Comparison of ENCODE assay signal across 19 mouse cellular contexts in genomic region chr16:91434119-91434518, GRCm38 (mm10). TPM values are rescaled to one million over a fixed set of nuclear protein-coding genes. Genes with fewer than 3 reads are reported as not detected.
"Had no signal": no experiment of that assay in that cellular context is flagged by ENCODE, and none has a peak within 500 bp of the region (broad histone marks: within the 10 kb centered on the region; RNA-seq: fewer than 3 reads in every experiment).

No protein-coding gene starts in this region.

- H3K27me3 ChIP-seq: kidney, embryonic 15.5 days; limb, embryonic 12.5 days; lung, embryonic 15.5 days; midbrain, embryonic 15.5 days; neural tube, embryonic 12.5 days had no signal

- H3K4me1 ChIP-seq: kidney, embryonic 15.5 days; limb, embryonic 12.5 days; midbrain, embryonic 15.5 days; neural tube, embryonic 12.5 days had no signal

- H3K9ac ChIP-seq: kidney, embryonic 15.5 days; limb, embryonic 12.5 days; lung, embryonic 15.5 days; midbrain, embryonic 15.5 days; neural tube, embryonic 12.5 days had no signal

- ATAC-seq: intestine, embryonic 16.5 days; midbrain, embryonic 15.5 days had no signal

- H3K4me2 ChIP-seq: kidney, embryonic 15.5 days; limb, embryonic 12.5 days; lung, embryonic 15.5 days; midbrain, embryonic 11.5 days; midbrain, embryonic 15.5 days; neural tube, embryonic 12.5 days had no signal

- DNase-seq: kidney, postnatal 14 days; lung, postnatal 14 days; spleen, adult 18-20 months had no signal

- H3K27ac ChIP-seq: kidney, embryonic 15.5 days; limb, embryonic 12.5 days; lung, embryonic 15.5 days; midbrain, embryonic 15.5 days; neural tube, embryonic 12.5 days had no signal

- H3K9me3 ChIP-seq: kidney, embryonic 15.5 days; limb, embryonic 12.5 days; lung, embryonic 15.5 days; midbrain, embryonic 15.5 days; neural tube, embryonic 12.5 days had no signal

- H3K4me3 ChIP-seq: kidney, embryonic 15.5 days; limb, embryonic 12.5 days; lung, embryonic 15.5 days; midbrain, embryonic 15.5 days; neural tube, embryonic 12.5 days had no signal

- H3K36me3 ChIP-seq: kidney, embryonic 15.5 days; limb, embryonic 12.5 days; lung, embryonic 15.5 days; midbrain, embryonic 15.5 days; neural tube, embryonic 12.5 days had no signal

RNA-seq across cellular contexts. Expression of gene Gm21970, which starts 42.6 kb away (rescaled TPM):
- total RNA-seq: layer of hippocampus, postnatal 25 days; left cerebral cortex, adult 8-10 months; left cerebral cortex, postnatal 25 days; monocyte, adult 5-6 weeks; neutrophil, adult 5-6 weeks had no signal
- polyA plus RNA-seq: intestine, embryonic 16.5 days; kidney, adult 2 months; kidney, embryonic 15.5 days; large intestine, adult 2 months; limb, embryonic 12.5 days; liver, adult 2 months; lung, embryonic 15.5 days; midbrain, embryonic 11.5 days; midbrain, embryonic 15.5 days; neural tube, embryonic 12.5 days; stomach, embryonic 14.5 days had no signal
